Mouse (Mus musculus) heart, adult 2 months (tissue): ENCODE data around the gene Exosc6.
"Not testable (repeated sequence)": the region's sequence is repeated elsewhere in the genome, so short reads cannot be mapped to it uniquely, and the experiment has no call there.

Source experiments
- CTCF ChIP-seq: fragments of 200-600 bp; IDR thresholded peaks from 2 replicates; pipeline ENCODE4 v1.8.1; 2022; ENCODE audit warnings: antibody characterized with exemption, mild to moderate bottlenecking, moderate library complexity
- POLR2A ChIP-seq: fragments of 200-500 bp; IDR thresholded peaks from 2 replicates; pipeline ENCODE4 v1.6.1; 2011; ENCODE audit warnings: mild to moderate bottlenecking, low read depth, low read length, control low read depth; ENCODE audit not compliant: insufficient read depth

- TF ChIP-seq POLR2A, CTCF: not testable (repeated sequence)
Measured at GRCm38 (mm10) chr8:111094719-111095302, 38.7 kb downstream of the Exosc6 start.
